Mouse (Mus musculus) heart, postnatal 0 days (tissue): ENCODE measurements at regions not wholly inside any gene's neighbourhood (a gene's known extent, or its start where the extent isn't known, plus 50 kb on each side); places are given as distances from the start of the nearest gene placed in this dataset.

Experiments used
- ATAC-seq: fragments of 200-750 bp; cut with Nextera tagmentation; 2 replicates; pipeline ENCODE4 v1.8.0; 2017; ENCODE audit warnings: low read depth, moderate number of reproducible peaks, moderate library complexity; ENCODE audit not compliant: insufficient read depth
- DNase-seq: peaks from one replicate; pipeline ENCODE4 v3.0.0-alpha.2; 2016; ENCODE audit warnings: low spot score
- H3K27ac ChIP-seq: fragments of 300-500 bp; sonication (generic); 2 replicates; pipeline ENCODE4 v1.5.1; 2014; ENCODE audit warnings: low read depth, mild to moderate bottlenecking
- H3K27me3 ChIP-seq: fragments of 300-500 bp; sonication (generic); 2 replicates; pipeline ENCODE4 v1.6.1; 2014; ENCODE audit warnings: low read length, mixed read lengths; ENCODE audit not compliant: control insufficient read depth, insufficient read depth
- H3K36me3 ChIP-seq: fragments of 300-500 bp; sonication (generic); replicated peaks from 2 replicates; pipeline ENCODE4 v1.6.1; 2014; ENCODE audit warnings: low read length, mixed read lengths; ENCODE audit not compliant: control insufficient read depth, insufficient read depth
- H3K4me1 ChIP-seq: fragments of 300-500 bp; sonication (generic); 2 replicates; pipeline ENCODE4 v1.6.1; 2014; ENCODE audit warnings: antibody characterized with exemption; ENCODE audit not compliant: control insufficient read depth, insufficient read depth
- H3K4me2 ChIP-seq: fragments of 300-500 bp; sonication (generic); 2 replicates; pipeline ENCODE4 v1.6.1; 2014; ENCODE audit warnings: low read depth, mild to moderate bottlenecking, low read length, moderate library complexity
- H3K4me3 ChIP-seq: fragments of 300-500 bp; sonication (generic); 2 replicates; pipeline ENCODE4 v1.5.1; 2014; ENCODE audit warnings: low read depth, low read length
- H3K9ac ChIP-seq: fragments of 300-500 bp; sonication (generic); replicated peaks from 2 replicates; pipeline ENCODE4 v1.6.1; 2014; ENCODE audit warnings: low read depth, low read length, mixed read lengths
- H3K9me3 ChIP-seq: fragments of 300-500 bp; sonication (generic); replicated peaks from 2 replicates; pipeline ENCODE4 v1.6.1; 2016; ENCODE audit warnings: low read length; ENCODE audit not compliant: control insufficient read depth
- CTCF ChIP-seq: IDR thresholded peaks from 2 replicates; pipeline ENCODE4 v1.5.1; 2016; ENCODE audit warnings: antibody characterized with exemption, control low read depth, low read depth
- EP300 ChIP-seq: IDR thresholded peaks from 2 replicates; pipeline ENCODE4 v1.6.1; 2016; ENCODE audit warnings: antibody characterized with exemption, low read depth
- WGBS: fragments of 180-500 bp; shearing (Covaris S2); extraction: QIAGEN DNeasy Blood & Tissue Kit; methylation state at CpG from one replicate; pipeline ENCODE4 v1.1.7; 2014; 5-methylcytosine and 5-hydroxymethylcytosine counted together

DNA sequence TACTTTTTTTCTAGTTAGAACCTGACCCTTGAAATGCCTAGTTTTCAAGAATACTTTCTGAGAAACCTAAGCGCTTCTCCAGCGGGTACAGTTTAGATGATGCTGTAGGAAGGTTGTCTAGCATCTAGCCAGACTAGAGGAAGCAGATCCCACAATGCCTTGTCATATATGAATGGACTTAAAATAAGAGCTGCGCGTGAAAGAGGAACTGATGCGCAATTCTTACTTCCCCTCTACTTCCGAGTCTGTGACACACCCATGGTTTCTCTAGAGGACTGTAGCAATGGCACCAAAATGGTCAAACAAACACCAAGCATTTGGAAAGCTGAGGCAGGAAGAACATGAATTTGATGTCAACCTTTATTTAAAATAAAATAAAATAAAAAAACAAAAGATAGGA, 167.6 kb upstream of the Tyw5 start:
- no peak for TF ChIP-seq EP300
- TF ChIP-seq CTCF = no peak
- ATAC-seq = no peak
- 93% methylated on average over 6 of the region's 6 CpGs for WGBS
- Histone ChIP-seq H3K4me3 (no peak overlapping the region), H3K27me3 (no peaks in the 10 kb centered on the region), H3K4me2 (no peak overlapping the region), H3K9me3 (no peaks in the 10 kb centered on the region), H3K4me1 (peaks cover 11% of the 10 kb centered on the region; the same call in 1 of the 2 replicates), H3K9ac (no peak overlapping the region), H3K36me3 (no peaks in the 10 kb centered on the region), H3K27ac (no peak overlapping the region)
- DNase-seq = no peak

DNA sequence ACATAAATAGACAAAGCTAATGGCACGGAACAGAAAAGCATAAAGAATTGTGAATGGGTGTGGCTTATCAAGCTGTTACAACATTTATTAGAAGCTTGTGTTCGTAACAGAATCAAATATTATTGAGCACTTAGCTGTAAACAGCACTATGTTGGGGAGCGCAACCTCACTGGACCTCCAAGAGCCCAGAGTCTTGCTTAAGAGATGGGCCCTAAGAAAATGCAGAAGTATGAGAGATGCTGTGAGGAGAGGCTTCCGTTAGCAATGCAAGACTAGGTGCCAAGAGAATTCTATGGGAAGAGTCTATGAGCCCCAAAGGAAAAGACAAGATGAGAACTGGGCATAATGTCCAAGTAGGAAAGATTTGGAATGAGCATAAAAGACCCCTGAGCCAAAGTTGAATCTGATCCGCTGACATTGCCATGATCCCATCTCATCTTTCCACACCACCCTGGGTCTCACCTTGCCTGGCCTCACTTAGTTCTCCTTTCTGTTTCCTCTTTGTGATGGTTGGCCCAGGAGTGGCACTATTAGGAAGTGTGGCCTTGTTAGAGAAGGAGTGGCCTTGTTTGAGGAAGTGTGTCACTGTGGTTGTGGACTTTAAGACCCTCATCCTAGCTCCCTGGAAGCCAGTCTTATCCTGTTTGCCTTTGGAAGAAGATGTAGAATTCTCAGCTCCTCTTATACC, 169.3 kb upstream of the Tyw5 start:
- Histone ChIP-seq H3K9ac (no peak overlapping the region), H3K27me3 (no peaks in the 10 kb centered on the region), H3K4me3 (no peak overlapping the region), H3K4me2 (no peak overlapping the region), H3K4me1 (peaks cover 11% of the 10 kb centered on the region; the same call in 1 of the 2 replicates), H3K9me3 (no peaks in the 10 kb centered on the region), H3K27ac (no peak overlapping the region), H3K36me3 (no peaks in the 10 kb centered on the region)
- 88% methylated on average over 5 of the region's 5 CpGs for WGBS
- TF ChIP-seq CTCF = no peak
- TF ChIP-seq EP300 = no peak
- no peak for DNase-seq
- ATAC-seq = no peak

DNA sequence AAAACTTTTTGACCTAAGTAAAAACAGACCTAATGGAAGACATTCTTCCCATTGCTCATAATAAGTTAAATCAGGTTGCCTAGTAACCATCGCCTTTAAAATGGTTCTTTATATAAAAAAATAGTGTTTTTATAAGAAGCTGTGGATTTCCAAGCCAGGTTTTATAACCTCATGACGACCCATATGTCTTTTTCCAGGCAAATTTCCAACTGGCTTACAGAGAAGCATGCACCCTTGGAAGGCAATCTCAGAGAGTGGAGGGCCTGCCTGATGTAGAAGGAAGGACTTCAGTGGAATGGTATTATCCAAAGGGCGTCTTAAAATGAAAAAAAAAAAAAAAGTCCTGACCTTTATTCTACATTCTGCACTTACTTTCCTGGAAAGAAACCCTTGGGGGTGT, 172.2 kb upstream of the Tyw5 start:
- DNase-seq (no peak), ATAC-seq (no peak)
- Histone ChIP-seq H3K4me1 (no peaks in the 10 kb centered on the region), H3K9ac (no peak overlapping the region), H3K4me2 (no peak overlapping the region), H3K4me3 (no peak overlapping the region), H3K9me3 (no peaks in the 10 kb centered on the region), H3K27me3 (no peaks in the 10 kb centered on the region), H3K27ac (no peak overlapping the region), H3K36me3 (no peaks in the 10 kb centered on the region)
- WGBS = 45% methylated on average over 3 of the region's 3 CpGs
- TF ChIP-seq EP300 = no peak
- no peak for TF ChIP-seq CTCF

DNA sequence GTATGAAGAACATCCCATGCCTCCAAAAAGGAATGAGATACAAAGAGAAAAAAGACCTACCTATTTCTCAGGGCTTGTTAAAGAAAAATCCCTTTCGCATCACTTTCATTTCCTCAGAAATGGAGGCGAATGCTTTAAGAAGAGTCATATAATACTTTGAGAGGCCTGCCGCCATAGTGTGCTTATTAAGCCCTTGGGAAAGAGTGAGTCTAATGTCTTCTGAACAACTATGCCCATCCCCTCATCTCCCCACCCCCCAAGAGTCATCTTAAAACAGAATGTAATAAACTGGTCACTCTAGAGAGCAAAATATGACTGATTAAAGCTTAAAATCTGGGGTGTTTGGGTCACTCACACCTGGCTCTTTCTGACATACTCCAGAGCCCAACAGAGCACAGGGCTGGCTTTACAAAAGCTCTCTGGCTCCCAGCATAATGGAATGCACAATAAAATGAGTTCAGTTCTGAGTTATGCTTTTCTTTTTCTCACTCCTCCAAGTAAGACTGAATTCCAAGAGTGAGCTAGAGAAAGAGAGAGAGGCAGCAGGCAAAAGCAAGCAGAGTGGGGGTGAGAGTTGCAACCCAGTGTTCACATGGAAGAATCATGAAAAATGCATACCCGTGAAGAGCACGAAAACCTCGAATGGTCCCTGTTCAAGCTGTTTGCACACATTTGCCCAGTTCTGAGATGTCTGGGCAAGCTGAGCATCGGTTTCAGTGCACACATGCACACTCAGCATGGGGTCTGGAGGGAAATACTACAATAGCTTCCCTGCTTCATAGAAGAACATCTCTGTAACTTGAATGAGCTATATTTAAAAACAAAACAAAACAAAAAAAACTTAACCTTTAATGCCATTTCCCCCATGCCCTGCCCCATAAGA, 180.0 kb upstream of the Spats2l start:
- H3K27me3 ChIP-seq = no peaks in the 10 kb centered on the region
- ATAC-seq (no peak), DNase-seq (no peak)
- no peak overlapping the region for H3K4me3 ChIP-seq
- no peaks in the 10 kb centered on the region for H3K36me3 ChIP-seq
- TF ChIP-seq EP300 (no peak), CTCF (no peak)
- WGBS = 83% methylated on average over 7 of the region's 7 CpGs
- H3K27ac ChIP-seq = no peak overlapping the region
- H3K9me3 ChIP-seq = no peaks in the 10 kb centered on the region
- H3K9ac ChIP-seq = no peak overlapping the region
- no peaks in the 10 kb centered on the region for H3K4me1 ChIP-seq
- no peak overlapping the region for H3K4me2 ChIP-seq

DNA sequence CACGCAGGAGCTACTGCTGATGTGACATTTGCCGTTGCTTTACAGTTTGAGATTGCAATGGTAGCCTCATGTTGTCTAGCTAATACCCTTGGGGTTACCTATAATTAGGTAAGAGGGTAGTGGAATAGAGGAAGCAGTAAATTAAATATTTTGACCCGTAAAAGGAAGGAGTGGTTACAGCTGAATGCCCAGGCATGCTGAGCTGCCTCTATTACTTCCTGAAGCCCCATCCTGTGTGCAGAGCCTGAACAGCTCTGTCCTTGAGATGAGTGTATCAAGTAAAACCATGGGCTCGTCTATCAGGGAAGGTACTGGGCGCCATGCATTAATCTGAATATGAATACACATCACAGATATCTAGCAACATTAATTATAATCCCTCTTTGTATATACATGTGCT, 179.1 kb upstream of the Spats2l start:
- Histone ChIP-seq H3K27ac (no peak overlapping the region), H3K4me1 (no peaks in the 10 kb centered on the region), H3K4me2 (no peak overlapping the region), H3K27me3 (no peaks in the 10 kb centered on the region), H3K9ac (no peak overlapping the region), H3K36me3 (no peaks in the 10 kb centered on the region), H3K9me3 (no peaks in the 10 kb centered on the region), H3K4me3 (no peak overlapping the region)
- WGBS = 71% methylated on average over 5 of the region's 5 CpGs
- no peak for TF ChIP-seq EP300
- TF ChIP-seq CTCF = no peak
- DNase-seq (no peak), ATAC-seq (no peak)
